9 mouse cellular contexts compared by ENCODE assay signal in the genomic region with DNA sequence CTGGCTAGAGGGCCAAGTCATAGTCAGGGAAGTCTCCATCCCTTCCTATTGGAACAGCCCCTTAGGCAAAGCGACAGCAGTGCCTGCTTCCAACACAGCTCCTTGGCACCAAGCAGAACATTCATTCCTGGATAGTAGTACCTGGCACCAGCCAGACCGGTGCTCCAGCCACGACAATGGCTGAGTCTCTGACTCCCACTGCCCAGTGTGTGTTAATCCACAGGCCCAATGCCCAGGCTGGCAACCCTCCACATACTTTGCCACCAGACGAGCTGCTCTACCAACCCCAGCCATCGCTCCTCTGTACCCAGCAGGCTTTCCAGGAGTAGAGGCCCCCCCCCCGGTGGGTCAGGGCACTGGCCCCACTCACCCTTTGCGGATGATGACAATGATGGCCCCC. TPM values are rescaled to one million over a fixed set of nuclear protein-coding genes. Genes with fewer than 3 reads are reported as not detected.
A peak's percentile ranks its signal among the peaks of the same experiment; 100 is the strongest.
DNase-seq lines count a peak whose midpoint lies in the region; ATAC-seq and TF ChIP-seq lines count a peak whose summit lies in the region.
"Had no signal": no experiment of that assay in that cellular context is flagged by ENCODE, and none has a peak within 500 bp of the region (broad histone marks: within the 10 kb centered on the region; RNA-seq: fewer than 3 reads in every experiment).

No protein-coding gene starts in this region.

- DNase-seq in adrenal gland, postnatal 14 days, result peak; percentile 66
- no peak for DNase-seq in adrenal gland, adult 18-20 months (ENCODE audit: low spot score in 2 of 2)
- peak; percentile 18 for DNase-seq in layer of hippocampus, adult 9-11 months
- DNase-seq in layer of hippocampus, adult 9-10 months (ENCODE audit: low spot score), result no peak
- DNase-seq in brain, embryonic 14.5 days (ENCODE audit: low read depth), result peak; percentile 49
- DNase-seq in heart, postnatal 4 days, result peak; percentile 25
- DNase-seq in c-Kit-positive CD71-positive TER-119-positive erythroid progenitor cells, embryonic 14.5 days (ENCODE audit: low spot score), result no peak

- no peak for TF ChIP-seq CTCF in brain, embryonic 14.5 days (IDR thresholded peaks at IDR 0.05; ENCODE audit: borderline replicate concordance, extremely low read depth, insufficient read depth, insufficient read length)

- ATAC-seq in CD4-positive, CD25-positive, alpha-beta regulatory T cell, adult 4 months, result no peak
- ATAC-seq: intestine, postnatal 0 days had no signal

- no peak for TF ChIP-seq POLR2A in brain, embryonic 14.5 days (IDR thresholded peaks at IDR 0.05; ENCODE audit: borderline replicate concordance, extremely low read depth, insufficient read depth, insufficient read length, poor library complexity, severe bottlenecking)

RNA-seq across cellular contexts. Expression of a gene that starts 40.6 kb away (rescaled TPM):
- 32.4 and 34.6 TPM in 2 replicates for total RNA-seq in adrenal gland, postnatal 14 days (2021)
- total RNA-seq in adrenal gland, adult 18-20 months (2021), result 10 to 100 TPM; 49.3 to 55.5 TPM
- 35.7 and 37.2 TPM in 2 replicates for polyA plus RNA-seq in brain, embryonic 14.5 days (2012; rRNA removed)
- total RNA-seq in heart, postnatal 4 days (2021), result 1 to 10 TPM; 2.1 to 3.6 TPM
- not detected for polyA plus RNA-seq in CD4-positive, CD25-positive, alpha-beta regulatory T cell, adult 4 months (2017; shearing (Covaris generic))

RNA-seq across cellular contexts. Expression of a gene that starts 45.8 kb away (rescaled TPM):
- 130 and 140 TPM in 2 replicates for total RNA-seq in adrenal gland, postnatal 14 days (2021)
- total RNA-seq in adrenal gland, adult 18-20 months (2021), result 100 to 1,000 TPM in 1 of 2 experiments, 10 to 100 TPM in 1; 94.4 to 162 TPM
- polyA plus RNA-seq in brain, embryonic 14.5 days (2012; rRNA removed), result 28.8 and 34.4 TPM in 2 replicates
- total RNA-seq in heart, postnatal 4 days (2021), result 10 to 100 TPM; 22.4 to 25.2 TPM
- 10 to 100 TPM; 32.8 to 34.9 TPM for polyA plus RNA-seq in CD4-positive, CD25-positive, alpha-beta regulatory T cell, adult 4 months (2017; shearing (Covaris generic))

Comparison
In these comparisons a context has a peak if more than half of its experiments do, and no peak if none do; other contexts are left out.
1. DNase-seq: peak in adrenal gland, postnatal 14 days (single experiment), layer of hippocampus, adult 9-11 months (single experiment), brain, embryonic 14.5 days (single experiment) and heart, postnatal 4 days (single experiment); none in adrenal gland, adult 18-20 months (0 of 2), layer of hippocampus, adult 9-10 months (single experiment) and c-Kit-positive CD71-positive TER-119-positive erythroid progenitor cells, embryonic 14.5 days (single experiment).